Mouse (Mus musculus) adipocyte (in vitro differentiated cells): ENCODE measurements at regions not wholly inside any gene's neighbourhood (a gene's known extent, or its start where the extent isn't known, plus 50 kb on each side); places are given as distances from the start of the nearest gene placed in this dataset.

Source experiments
- DNase-seq: peaks from one replicate; pipeline ENCODE4 v3.0.0-alpha.2; 2016; ENCODE audit warnings: low spot score

DNA sequence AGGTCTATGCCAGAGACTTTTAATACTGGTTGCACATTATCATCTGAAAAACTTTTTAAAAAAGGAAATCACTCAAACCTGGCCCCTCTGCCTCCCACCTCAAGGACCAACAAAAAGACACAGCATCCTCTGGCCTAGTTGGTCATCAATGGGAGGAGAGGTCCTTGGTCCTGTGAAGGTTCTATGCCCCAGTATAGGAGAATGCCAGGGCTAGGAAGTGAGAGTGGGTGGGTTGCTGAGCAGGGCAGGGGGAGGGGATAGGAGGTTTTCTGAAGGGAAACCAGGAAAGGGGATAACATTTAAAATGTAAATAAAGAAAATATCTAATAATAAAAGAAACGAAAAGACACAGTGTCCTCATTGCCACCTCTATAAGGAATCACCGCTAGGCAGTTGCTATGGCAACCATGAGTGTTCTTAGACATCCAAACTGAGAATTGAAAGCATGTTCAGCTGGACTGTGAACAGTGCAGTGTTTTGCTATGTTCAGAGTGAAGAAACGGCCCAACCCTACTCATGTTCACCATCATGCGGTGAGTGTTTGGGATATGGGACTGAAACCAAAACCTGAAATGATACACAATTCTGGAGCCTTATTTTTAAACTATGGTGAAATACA is 82.5 kb upstream of the 4933402D24Rik start:
- DNase-seq: no peak

- no peak for DNase-seq
These were observed 81.2 kb upstream of the 4933402D24Rik start for GRCm38 (mm10) chr1:63850262-63850661.

- DNase-seq: no peak
These were observed 59.2 kb upstream of the 4933402D24Rik start for GRCm38 (mm10) chr1:63828174-63828844.

DNA sequence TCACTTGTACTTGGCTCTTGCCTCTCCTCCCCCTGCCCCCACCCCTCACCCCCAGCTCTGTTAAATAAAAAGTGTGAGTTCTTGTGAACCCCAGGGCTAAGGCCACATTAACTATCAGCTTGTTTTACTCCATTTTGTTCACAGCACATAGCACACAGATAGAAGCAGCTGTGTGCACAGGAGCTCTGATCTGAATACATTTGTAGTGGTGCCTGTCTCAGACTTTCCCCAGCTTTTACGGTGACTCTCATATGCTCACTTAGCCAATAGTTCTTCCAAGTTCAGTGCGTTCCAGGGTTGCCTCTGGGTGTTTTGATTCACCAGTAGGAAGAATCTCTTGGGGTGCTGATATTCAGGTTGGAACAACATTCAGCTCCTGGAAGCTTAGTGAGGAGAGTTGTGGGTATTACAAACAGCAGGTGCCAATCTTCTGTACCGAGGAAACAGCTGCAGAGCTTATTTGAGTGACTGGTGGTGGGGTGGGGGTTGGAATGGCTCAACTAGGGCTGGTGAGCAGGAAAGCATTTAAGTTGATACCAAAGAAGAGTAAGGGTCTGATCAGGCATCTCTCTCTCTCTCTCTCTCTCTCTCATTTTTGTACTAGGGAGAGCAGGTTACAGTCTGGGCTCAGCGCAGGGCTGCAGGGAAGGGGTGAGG is 51.7 kb upstream of the 4933402D24Rik start:
- DNase-seq: no peak

GRCm38 (mm10) chr1:63819536-63820254 is 50.6 kb upstream of the 4933402D24Rik start:
- DNase-seq: no peak
